Mouse (Mus musculus): ENCODE measurements around the gene Armc5. TPM values are rescaled to one million over a fixed set of nuclear protein-coding genes. Genes with fewer than 3 reads are reported as not detected.

Armc5 gene
- polyA plus RNA-seq, 1 experiment from 2014 or later: 22.0 TPM

DNA sequence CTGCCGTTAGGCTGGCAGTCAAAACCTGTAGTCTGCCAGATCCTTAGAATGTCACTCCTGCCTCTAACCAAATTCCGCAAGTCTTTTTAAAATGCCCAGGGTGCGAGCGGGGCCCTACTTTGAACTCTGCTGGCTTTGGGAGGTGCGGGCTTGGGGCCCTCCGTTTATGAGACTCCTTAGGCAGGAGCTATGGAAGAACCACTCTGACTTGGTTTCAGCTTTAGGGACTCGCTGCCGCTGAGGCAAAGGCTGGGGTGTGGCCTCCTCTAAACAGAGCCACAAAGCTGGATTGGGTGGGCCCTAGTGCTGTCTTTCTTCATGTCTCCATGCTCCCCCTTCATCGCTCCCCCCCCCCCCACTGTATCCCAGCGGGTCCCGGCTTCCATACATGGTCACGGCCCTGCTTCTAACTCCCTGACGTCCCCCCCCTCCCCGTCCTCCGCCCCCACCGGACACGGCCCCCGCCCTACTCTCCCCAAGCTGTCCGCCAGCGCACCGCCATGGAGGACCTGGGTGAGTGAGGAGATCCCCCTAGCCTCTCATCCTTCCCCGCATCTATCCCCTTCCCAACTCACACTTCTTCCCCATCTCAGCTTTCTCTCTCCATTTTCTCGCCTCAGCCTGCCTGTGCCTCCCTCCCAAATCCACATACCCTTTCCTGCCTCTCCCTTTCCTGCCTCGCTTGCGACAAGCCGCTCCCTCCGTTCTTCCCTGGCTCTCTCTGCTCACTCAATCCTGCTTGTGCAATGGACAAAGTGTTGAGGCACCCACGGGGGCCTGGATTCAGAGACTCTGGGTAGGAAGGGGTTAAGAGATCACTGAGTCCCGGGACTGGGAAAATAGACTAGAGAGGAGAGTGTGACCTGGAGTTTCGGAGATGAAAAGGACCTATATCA, 9.6 kb downstream of the Armc5 start, which contains the start of gene Tgfb1i1:
Gene Tgfb1i1 (plus strand): TSS at position 317 of the 896 bp plus-strand sequence.
- Histone ChIP-seq H3K27ac (ENCODE audit: low read depth) (peak within 1 kb of the TSS; percentile 96), H3K9me3 (ENCODE audit: low read depth, low read length) (no peaks in the 10 kb centered on the region), H3K4me1 (ENCODE audit: insufficient read depth) (peaks cover 10% of the 10 kb centered on the region), H3K4me3 (ENCODE audit: low read depth, low read length) (peak within 1 kb of the TSS; percentile 54), H3K4me2 (peak within 1 kb of the TSS; percentile 73), H3K36me3 (ENCODE audit: insufficient read depth) (peaks cover 58% of the 10 kb centered on the region), H3K27me3 (ENCODE audit: insufficient read depth, low read length) (no peaks in the 10 kb centered on the region), H3K9ac (peak within 1 kb of the TSS; percentile 74)
- DNase-seq (peak; percentile 84), ATAC-seq (ENCODE audit: insufficient read depth) (peak; percentile 92)
- WGBS: 2% methylated on average over 28 of the region's 30 CpGs
- no peak for TF ChIP-seq CTCF (IDR thresholded peaks at IDR 0.05; ENCODE audit: low read depth)

DNA sequence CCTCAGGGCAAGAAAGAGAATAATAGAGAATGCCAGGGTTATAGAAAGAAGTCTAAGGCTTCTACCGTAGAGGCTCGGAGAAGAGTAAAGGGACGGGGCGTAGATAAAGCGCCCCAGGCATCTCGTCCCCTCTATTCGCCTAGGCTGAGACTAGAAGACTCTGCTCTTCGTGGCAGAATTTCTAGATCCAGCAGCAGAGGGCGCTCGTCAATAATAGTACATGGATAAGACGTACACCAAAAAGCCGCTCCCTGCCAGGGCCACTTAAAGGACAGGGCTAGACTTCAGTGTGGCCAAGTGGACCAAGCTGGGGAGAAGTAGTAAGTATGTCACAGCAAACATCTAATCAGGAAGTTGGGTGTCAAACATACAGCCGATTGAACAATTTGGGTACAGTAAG, 10.3 kb downstream of the Armc5 start:
- WGBS: 1% methylated on average over 13 of the region's 13 CpGs
- peaks cover 58% of the 10 kb centered on the region for H3K36me3 ChIP-seq (ENCODE audit: insufficient read depth)
- H3K4me2 ChIP-seq: peak overlapping the region; percentile 73
- peak overlapping the region; percentile 74 for H3K9ac ChIP-seq
- H3K27me3 ChIP-seq (ENCODE audit: insufficient read depth, low read length): no peaks in the 10 kb centered on the region
- ATAC-seq (ENCODE audit: insufficient read depth): peak; percentile 84
- H3K27ac ChIP-seq (ENCODE audit: low read depth): peak overlapping the region; percentile 96
- no peaks in the 10 kb centered on the region for H3K9me3 ChIP-seq (ENCODE audit: low read depth, low read length)
- peak overlapping the region; percentile 54 for H3K4me3 ChIP-seq (ENCODE audit: low read depth, low read length)
- peaks cover 13% of the 10 kb centered on the region for H3K4me1 ChIP-seq (ENCODE audit: insufficient read depth)
- peak; percentile 80 for TF ChIP-seq CTCF (IDR thresholded peaks at IDR 0.05; ENCODE audit: low read depth)
- DNase-seq: peak; percentile 99

- no peak for TF ChIP-seq CTCF (IDR thresholded peaks at IDR 0.05; ENCODE audit: low read depth)
- Histone ChIP-seq H3K4me1 (ENCODE audit: insufficient read depth) (peaks cover 13% of the 10 kb centered on the region), H3K9ac (peak overlapping the region; percentile 74), H3K36me3 (ENCODE audit: insufficient read depth) (peaks cover 59% of the 10 kb centered on the region), H3K4me2 (peak overlapping the region; percentile 73), H3K4me3 (ENCODE audit: low read depth, low read length) (peak overlapping the region; percentile 54), H3K27me3 (ENCODE audit: insufficient read depth, low read length) (no peaks in the 10 kb centered on the region), H3K9me3 (ENCODE audit: low read depth, low read length) (no peaks in the 10 kb centered on the region), H3K27ac (ENCODE audit: low read depth) (no peak overlapping the region)
- 73% methylated on average over 10 of the region's 10 CpGs for WGBS
- DNase-seq: no peak
- ATAC-seq (ENCODE audit: insufficient read depth): no peak
These were observed 11.2 kb downstream of the Armc5 start for GRCm38 (mm10) chr7:128248081-128249042.

GRCm38 (mm10) chr7:128249998-128250397, 12.9 kb downstream of the Armc5 start:
- peaks cover 58% of the 10 kb centered on the region for H3K36me3 ChIP-seq (ENCODE audit: insufficient read depth)

GRCm38 (mm10) chr7:128251946-128252345, 14.8 kb downstream of the Armc5 start:
- TF ChIP-seq CTCF (IDR thresholded peaks at IDR 0.05; ENCODE audit: low read depth): no peak
- no peaks in the 10 kb centered on the region for H3K27me3 ChIP-seq (ENCODE audit: insufficient read depth, low read length)
- no peak overlapping the region for H3K27ac ChIP-seq (ENCODE audit: low read depth)
- DNase-seq (no peak), ATAC-seq (ENCODE audit: insufficient read depth) (no peak)
- WGBS: 49% methylated on average over 12 of the region's 12 CpGs
- H3K4me3 ChIP-seq (ENCODE audit: low read depth, low read length): peak overlapping the region; percentile 17; the same call in 1 of the 2 replicates
- peaks cover 9% of the 10 kb centered on the region for H3K4me1 ChIP-seq (ENCODE audit: insufficient read depth)
- peaks cover 55% of the 10 kb centered on the region for H3K36me3 ChIP-seq (ENCODE audit: insufficient read depth)
- H3K9me3 ChIP-seq (ENCODE audit: low read depth, low read length): no peaks in the 10 kb centered on the region
- peak overlapping the region; percentile 52 for H3K4me2 ChIP-seq
- peak overlapping the region; percentile 32; the same call in 1 of the 2 replicates for H3K9ac ChIP-seq

More at GRCm38 (mm10) chr7:128249998-128250397, 12.9 kb downstream of the Armc5 start:
- no peak for DNase-seq
- no peak overlapping the region for H3K4me2 ChIP-seq
- no peak overlapping the region for H3K4me3 ChIP-seq (ENCODE audit: low read depth, low read length)
- H3K4me1 ChIP-seq (ENCODE audit: insufficient read depth): peaks cover 13% of the 10 kb centered on the region
- H3K9me3 ChIP-seq (ENCODE audit: low read depth, low read length): no peaks in the 10 kb centered on the region
- H3K27ac ChIP-seq (ENCODE audit: low read depth): no peak overlapping the region
- H3K9ac ChIP-seq: no peak overlapping the region
- no peaks in the 10 kb centered on the region for H3K27me3 ChIP-seq (ENCODE audit: insufficient read depth, low read length)
- no peak for TF ChIP-seq CTCF (IDR thresholded peaks at IDR 0.05; ENCODE audit: low read depth)
- WGBS: 82% methylated on average over 5 of the region's 5 CpGs
- no peak for ATAC-seq (ENCODE audit: insufficient read depth)

GRCm38 (mm10) chr7:128252609-128253008, 15.5 kb downstream of the Armc5 start:
- Histone ChIP-seq H3K9ac (peak overlapping the region; percentile 32), H3K4me1 (ENCODE audit: insufficient read depth) (peaks cover 9% of the 10 kb centered on the region), H3K27me3 (ENCODE audit: insufficient read depth, low read length) (no peaks in the 10 kb centered on the region), H3K36me3 (ENCODE audit: insufficient read depth) (peaks cover 55% of the 10 kb centered on the region), H3K27ac (ENCODE audit: low read depth) (no peak overlapping the region), H3K9me3 (ENCODE audit: low read depth, low read length) (no peaks in the 10 kb centered on the region), H3K4me3 (ENCODE audit: low read depth, low read length) (peak overlapping the region; percentile 17), H3K4me2 (peak overlapping the region; percentile 52)
- WGBS: 11% methylated on average over 24 of the region's 24 CpGs
- TF ChIP-seq CTCF (IDR thresholded peaks at IDR 0.05; ENCODE audit: low read depth): no peak
- DNase-seq (peak; percentile 63), ATAC-seq (ENCODE audit: insufficient read depth) (0 out of 2 replicates have a peak, but pooled peaks have one; percentile 19)
